Mouse (Mus musculus) mouse embryonic stem cell (cell line): ENCODE data around the gene Dglucy.

Source experiments
- in situ Hi-C, 2 experiments: fragments of 300-500 bp; cut with MboI; formaldehyde crosslinking; loops; 1 replicate in 1 of 2; 3 replicates in 1 of 2; pipeline ENCODE4 v1.14.3; 2019 to 2020; ENCODE audit warnings: low sequenced_read_pairs in 2 of 2, low pct_unique_long_range_greater_than_20kb in 1 of 2, mixed read lengths in 1 of 2; ENCODE audit not compliant: unreplicated experiment in 1 of 2

The Dglucy gene

GRCm38 (mm10) chr12:100937441-100938360 lies 158.8 kb downstream of the Dglucy start:
- in situ Hi-C loops = no loop called here

- in situ Hi-C loops = no loop called here
Observed at GRCm38 (mm10) chr12:100941361-100941760, 162.5 kb downstream of the Dglucy start.

GRCm38 (mm10) chr12:100943146-100943545 lies 164.3 kb downstream of the Dglucy start:
- in situ Hi-C loops = no loop called here

- in situ Hi-C loops = no loop called here
Observed at GRCm38 (mm10) chr12:100944921-100945336, 166.1 kb downstream of the Dglucy start.

GRCm38 (mm10) chr12:100945501-100945900 lies 166.6 kb downstream of the Dglucy start:
- in situ Hi-C loops = no loop called here

- in situ Hi-C loops = no loop called here
Observed at GRCm38 (mm10) chr12:100945948-100946347, 167.1 kb downstream of the Dglucy start.
